Comparison of ENCODE assay signal across 8 mouse cellular contexts in the genomic region with DNA sequence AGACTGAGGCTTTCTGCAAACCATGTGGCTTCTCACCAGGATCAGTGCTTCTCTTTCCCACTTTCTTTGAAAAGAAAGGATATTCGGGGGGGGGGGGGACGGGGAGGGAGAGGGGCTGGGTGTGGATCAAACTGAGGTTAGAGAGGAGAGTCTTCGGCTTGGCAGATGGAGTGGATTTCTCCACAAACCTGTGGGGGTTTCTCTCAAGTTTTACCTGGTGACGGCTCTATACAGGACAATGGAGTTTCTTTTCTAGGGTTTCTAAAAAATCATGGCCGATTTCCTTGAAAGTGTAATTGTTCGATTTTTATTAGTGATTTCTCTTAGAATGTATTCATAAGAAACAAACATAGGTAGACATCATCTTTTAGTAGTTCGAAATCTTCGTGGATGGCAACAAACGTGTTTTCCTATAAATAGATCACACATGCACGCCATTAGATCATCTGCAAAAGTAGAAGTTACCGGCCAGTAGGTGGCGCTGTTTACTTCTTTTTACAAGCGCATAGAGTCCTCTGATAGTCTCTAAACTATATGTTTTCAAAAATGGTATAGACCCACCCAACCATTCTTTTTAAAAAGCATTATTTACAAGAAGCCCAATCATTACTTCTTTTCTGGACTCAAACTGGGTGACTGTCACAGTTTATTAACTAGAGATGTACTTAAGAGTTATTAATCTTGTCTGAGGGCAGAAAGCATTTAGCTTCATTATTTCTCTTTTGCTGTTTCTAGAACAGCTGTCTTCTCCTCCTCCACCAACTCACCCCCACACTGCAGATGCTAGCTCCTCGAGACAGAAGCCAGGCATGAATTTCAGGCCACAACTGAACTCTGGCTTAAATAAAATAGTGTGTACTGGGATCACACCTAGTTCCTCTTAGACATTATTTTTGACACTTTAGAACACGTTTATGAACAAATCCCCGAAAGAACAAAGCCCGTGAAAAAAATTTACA. TPM values are rescaled to one million over a fixed set of nuclear protein-coding genes. Genes with fewer than 3 reads are reported as not detected.
DNase-seq lines count a peak whose midpoint lies in the region; ATAC-seq lines count a peak whose summit lies in the region.

No protein-coding gene starts in this region.

- H3K27me3 ChIP-seq in hindbrain, embryonic 16.5 days (replicated peaks; ENCODE audit: control insufficient read depth, insufficient read depth, low read length) = no peaks in the 10 kb centered on the region
- no peaks in the 10 kb centered on the region for H3K27me3 ChIP-seq in midbrain, embryonic 15.5 days (replicated peaks)
- no peaks in the 10 kb centered on the region for H3K27me3 ChIP-seq in splenic B cell, adult 2 months (ENCODE audit: control insufficient read depth, insufficient read depth, low read length, poor library complexity, severe bottlenecking)

- H3K9ac ChIP-seq in hindbrain, embryonic 16.5 days (ENCODE audit: low read depth, low read length) = no peak overlapping the region; the same call in 1 of the 2 replicates
- H3K9ac ChIP-seq in midbrain, embryonic 15.5 days = no peak overlapping the region

- WGBS in hindbrain, embryonic 16.5 days = 31% methylated on average over 17 of the region's 17 CpGs
- WGBS in midbrain, embryonic 15.5 days = 27% methylated on average over 17 of the region's 17 CpGs

- no peaks in the 10 kb centered on the region for H3K36me3 ChIP-seq in hindbrain, embryonic 16.5 days (ENCODE audit: control insufficient read depth, insufficient read depth, low read length)
- no peaks in the 10 kb centered on the region for H3K36me3 ChIP-seq in midbrain, embryonic 15.5 days (replicated peaks)
- no peaks in the 10 kb centered on the region for H3K36me3 ChIP-seq in splenic B cell, adult 2 months (ENCODE audit: control insufficient read depth, insufficient read depth, low read length, poor library complexity, severe bottlenecking)

- no peak overlapping the region for H3K4me3 ChIP-seq in hindbrain, embryonic 16.5 days (ENCODE audit: low read length)
- no peak overlapping the region for H3K4me3 ChIP-seq in midbrain, embryonic 15.5 days

- peak; percentile 91 for ATAC-seq in hindbrain, embryonic 16.5 days
- ATAC-seq in midbrain, embryonic 15.5 days (replicated peaks) = peak; percentile 91

- no peak overlapping the region for H3K4me2 ChIP-seq in hindbrain, embryonic 16.5 days (ENCODE audit: low read length)
- no peak overlapping the region for H3K4me2 ChIP-seq in midbrain, embryonic 15.5 days

- peak; percentile 61 for DNase-seq in heart, adult 11 months
- DNase-seq in heart, postnatal 25 days (ENCODE audit: low spot score) = no peak
- DNase-seq in cerebellum, adult 9-10 months = peak; percentile 83
- peak; percentile 27 to 70 for DNase-seq in frontal cortex, postnatal 10 days (ENCODE audit: low spot score in 2 of 2)
- peak; percentile 82 to 84 for DNase-seq in left cerebral cortex, postnatal 10 days (ENCODE audit: extremely low spot score in 1 of 2, low spot score in 2 of 2)
- peak; percentile 85 for DNase-seq in splenic B cell, adult 2 months (ENCODE audit: low read depth, low spot score)

- H3K4me1 ChIP-seq in hindbrain, embryonic 16.5 days (ENCODE audit: control insufficient read depth, insufficient read depth, low read depth, low read length) = peaks cover 3% of the 10 kb centered on the region; the same call in 1 of the 2 replicates
- H3K4me1 ChIP-seq in midbrain, embryonic 15.5 days = peaks cover 12% of the 10 kb centered on the region

- no peak overlapping the region for H3K27ac ChIP-seq in hindbrain, embryonic 16.5 days (ENCODE audit: low read depth, low read length)
- 0 out of 2 replicates have a peak overlapping the region, but pooled peaks have one; percentile 53 for H3K27ac ChIP-seq in midbrain, embryonic 15.5 days

- intact Hi-C loops in heart, postnatal 25 days (cut with DNase I) = loop anchor here (1.0 to 10.0 kb wide), 5 partner anchors 333 to 1146 kb away; no protein-coding TSS in a partner anchor
- intact Hi-C loops in left cerebral cortex, postnatal 10 days (cut with DNase I) = loop anchor here (5.0 to 10.0 kb wide), 4 partner anchors 701 to 1343 kb away; no protein-coding TSS in a partner anchor

- no peaks in the 10 kb centered on the region for H3K9me3 ChIP-seq in hindbrain, embryonic 16.5 days (ENCODE audit: control insufficient read depth, low read length)
- no peaks in the 10 kb centered on the region for H3K9me3 ChIP-seq in midbrain, embryonic 15.5 days

RNA-seq across cellular contexts. Expression of a gene that starts 15.0 kb away (rescaled TPM):
- total RNA-seq in heart, postnatal 25 days (2021) = 1 to 10 TPM; 1.1 to 1.3 TPM
- polyA plus RNA-seq in hindbrain, embryonic 16.5 days (2015; fragmentation: Nextera tagmentation; extraction: Ambion mirVana) = 35.7 and 37.1 TPM in 2 replicates
- 10 to 100 TPM; 53.0 to 54.1 TPM for total RNA-seq in left cerebral cortex, postnatal 10 days (2021)
- polyA plus RNA-seq in midbrain, embryonic 15.5 days (2015; fragmentation: Nextera tagmentation; extraction: Ambion mirVana) = 47.6 and 49.4 TPM in 2 replicates

Comparison
In these comparisons a context has a peak if more than half of its experiments do, and no peak if none do; other contexts are left out.
1. RNA of a gene that starts 15.0 kb away (total RNA-seq): 53.0 to 54.1 TPM in left cerebral cortex, postnatal 10 days; 1.1 to 1.3 TPM in heart, postnatal 25 days; every median in the first group is over 10 times any median in the second.